Mouse (Mus musculus): ENCODE results near the gene Arl6.

DNA sequence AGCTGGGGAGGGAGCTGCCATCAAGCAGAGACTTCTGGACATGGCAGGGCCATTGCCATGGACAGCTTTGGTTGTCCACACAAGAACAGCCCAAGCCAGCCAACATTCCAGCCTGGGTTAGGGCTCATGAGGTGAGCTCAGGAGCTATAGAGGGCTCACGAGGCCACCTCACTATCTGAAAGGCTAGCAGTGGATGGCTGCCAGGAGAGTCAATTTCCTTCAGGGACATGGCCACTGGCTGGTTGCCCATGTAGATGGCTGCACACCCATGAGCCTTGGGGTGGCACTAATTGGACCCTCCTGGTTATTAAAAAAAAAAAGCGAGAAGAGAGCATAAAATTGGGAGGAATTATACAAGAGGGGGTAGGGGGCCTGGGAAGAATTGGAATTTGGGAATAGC lies 4.6 kb downstream of the Arl6 start:
- TF ChIP-seq POLR2A (IDR thresholded peaks at IDR 0.05; ENCODE audit: low read depth, low read length): no peak
- no peak for TF ChIP-seq CTCF (conservative IDR thresholded peaks at IDR 0.05; ENCODE audit: insufficient read depth, insufficient read length, low read depth, low read length)
